Mouse (Mus musculus) heart, adult 2 months (tissue): ENCODE measurements around the gene Saa4.

Experiments
- CTCF ChIP-seq: fragments of 200-600 bp; IDR thresholded peaks from 2 replicates; pipeline ENCODE4 v1.8.1; 2022; ENCODE audit warnings: antibody characterized with exemption, mild to moderate bottlenecking, moderate library complexity
- EP300 ChIP-seq: fragments of 200-500 bp; IDR thresholded peaks from 2 replicates; pipeline ENCODE4 v1.6.1; 2011; ENCODE audit warnings: low read depth, low read length, control low read depth; ENCODE audit not compliant: insufficient read depth
- POLR2A ChIP-seq: fragments of 200-500 bp; IDR thresholded peaks from 2 replicates; pipeline ENCODE4 v1.6.1; 2011; ENCODE audit warnings: mild to moderate bottlenecking, low read depth, low read length, control low read depth; ENCODE audit not compliant: insufficient read depth

- TF ChIP-seq CTCF (no peak), POLR2A (no peak), EP300 (no peak)
Measured at GRCm38 (mm10) chr7:46762601-46763000, 30.2 kb upstream of the Saa4 start.
